Mouse (Mus musculus) cerebellum, adult 2 months (tissue): ENCODE measurements around the gene Snx1.

Experiments used
- CTCF ChIP-seq: fragments of 200-500 bp; IDR thresholded peaks from 2 replicates; pipeline ENCODE4 v1.5.1; 2011; ENCODE audit warnings: low read depth, mild to moderate bottlenecking, control low read depth, low read length, moderate library complexity, borderline replicate concordance; ENCODE audit not compliant: insufficient read depth
- POLR2A ChIP-seq: fragments of 200-500 bp; IDR thresholded peaks from 2 replicates; pipeline ENCODE4 v1.6.1; 2011; ENCODE audit warnings: low read length, control low read depth, borderline replicate concordance; ENCODE audit not compliant: insufficient read depth

DNA sequence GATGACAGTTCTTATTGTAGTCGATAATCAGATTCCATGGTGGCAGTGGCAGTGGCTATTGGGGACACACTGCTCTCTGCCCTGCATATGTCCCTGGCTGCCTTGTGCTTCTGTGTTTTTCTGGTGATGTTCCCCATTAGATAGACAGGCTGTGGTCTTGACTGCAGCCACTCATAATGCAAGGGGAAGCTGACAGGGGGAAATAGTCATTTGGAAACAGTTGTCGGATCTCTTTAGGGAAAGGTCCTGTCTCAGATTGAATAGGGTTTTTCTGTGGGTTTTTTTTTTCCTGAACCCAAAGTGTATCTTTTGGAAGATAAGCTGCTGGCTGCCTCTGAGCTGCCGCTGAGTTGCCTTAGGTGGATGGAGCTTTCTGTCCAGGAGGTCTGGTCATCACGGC is 44.4 kb downstream of the Snx1 start:
- TF ChIP-seq CTCF = no peak
- TF ChIP-seq POLR2A = no peak
